Mouse (Mus musculus): ENCODE results near the gene Sar1a.
A peak's percentile ranks its signal among the peaks of the same experiment; 100 is the strongest.

Gene Sar1a

DNA sequence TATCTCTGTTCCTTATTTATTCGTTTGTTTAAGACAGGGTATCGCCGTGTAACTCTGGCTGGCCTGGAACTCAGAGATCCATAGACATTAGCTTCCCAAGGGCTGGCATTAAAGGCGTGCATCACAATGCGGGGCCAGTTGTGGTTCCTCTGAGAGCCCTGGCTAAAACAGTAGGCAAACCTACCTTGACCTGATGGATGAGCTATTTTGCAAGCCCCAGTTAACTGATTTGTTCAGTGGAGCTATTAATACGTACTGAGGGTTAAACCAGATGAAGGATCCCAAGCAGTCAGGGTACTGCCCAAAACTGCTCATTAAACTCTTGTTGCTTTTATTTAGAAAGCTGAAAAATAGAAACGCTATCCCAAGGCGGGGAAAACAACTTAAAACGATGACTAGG is 554 bp upstream of the Sar1a start:
- DNase-seq (ENCODE audit: low spot score): no peak

DNA sequence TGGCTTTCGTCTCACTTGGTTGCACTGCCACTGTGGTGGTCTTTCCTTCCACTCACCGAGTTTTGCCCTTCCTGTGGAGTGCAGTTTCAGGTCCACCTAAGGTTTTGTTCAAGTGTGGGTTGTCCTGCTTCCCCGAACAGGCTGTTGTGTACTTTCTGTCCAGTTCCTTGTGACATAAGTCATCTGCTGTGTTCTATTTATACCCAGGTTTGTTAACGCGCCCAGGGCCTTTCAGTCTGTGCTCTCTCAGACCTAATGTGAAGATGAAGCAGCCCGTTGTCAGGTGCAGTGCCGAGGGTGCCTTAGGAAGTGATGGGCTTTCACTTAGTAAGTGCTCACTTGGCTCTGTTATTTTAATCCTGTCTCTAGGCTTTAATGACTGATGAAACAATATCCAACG is 9.3 kb downstream of the Sar1a start:
- no peak for DNase-seq (ENCODE audit: low spot score)

DNA sequence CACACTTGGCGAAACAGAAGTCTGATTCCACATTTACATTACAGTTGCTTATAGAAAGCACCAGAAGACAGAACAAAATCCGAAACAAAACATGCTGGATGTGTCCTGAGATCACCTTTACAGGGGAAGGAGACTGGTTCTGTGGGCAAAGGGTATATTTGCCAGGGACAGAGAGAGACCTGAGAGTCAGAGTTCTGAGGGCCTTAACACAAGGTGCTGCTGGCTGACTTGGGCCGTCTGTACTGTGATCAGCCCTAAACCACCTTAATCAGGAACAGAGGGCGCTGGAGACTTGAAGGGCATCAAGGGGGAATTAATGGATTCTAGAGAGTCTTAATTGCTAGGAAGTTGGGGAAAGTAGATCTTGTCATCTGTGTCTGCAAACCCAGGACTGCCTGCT is 13.5 kb downstream of the Sar1a start:
- no peak for DNase-seq (ENCODE audit: low spot score)

DNA sequence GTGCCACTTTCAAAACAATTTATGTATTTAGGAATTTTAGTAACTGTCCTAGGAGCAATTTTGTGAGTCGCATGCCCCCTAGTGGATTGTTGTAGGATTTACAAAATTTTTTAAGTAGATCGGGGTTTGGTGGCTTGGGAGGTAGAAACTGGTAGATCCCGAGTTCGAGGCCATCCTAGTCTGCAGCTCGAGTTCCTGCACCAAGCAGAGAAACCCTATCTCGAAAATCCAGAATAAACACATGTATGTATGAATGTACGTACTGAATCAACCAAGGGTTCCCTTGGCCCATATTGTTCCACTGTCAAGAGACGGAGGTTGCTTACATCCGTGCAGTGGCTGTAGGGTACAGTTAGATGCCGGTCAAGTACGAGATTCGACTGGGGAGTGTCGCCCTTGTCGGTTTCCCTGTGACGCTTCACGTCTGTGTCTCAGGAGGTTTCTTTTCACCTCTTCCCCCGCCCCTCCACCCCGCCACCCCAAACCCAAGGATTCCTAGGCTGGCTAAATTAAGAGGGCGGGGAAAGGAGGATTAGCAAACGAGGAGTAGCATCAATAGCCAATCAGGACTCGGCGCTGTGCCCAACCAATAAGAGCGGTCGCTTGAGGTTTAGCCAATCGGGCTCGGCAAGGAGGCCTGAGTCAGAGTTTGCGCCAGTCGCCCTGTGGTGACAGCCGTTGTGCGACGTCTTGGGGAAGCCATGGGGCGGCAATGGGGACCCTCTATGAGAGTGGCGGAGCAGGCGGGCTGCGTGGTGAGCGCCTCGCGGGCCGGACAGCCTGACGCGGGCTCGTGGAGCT is 15.0 kb downstream of the Sar1a start, which contains the start of gene Tysnd1:
Gene Tysnd1 (plus strand): TSS at position 645 of the 801 bp plus-strand sequence.
- peak; percentile 92 for DNase-seq (ENCODE audit: low spot score)

DNA sequence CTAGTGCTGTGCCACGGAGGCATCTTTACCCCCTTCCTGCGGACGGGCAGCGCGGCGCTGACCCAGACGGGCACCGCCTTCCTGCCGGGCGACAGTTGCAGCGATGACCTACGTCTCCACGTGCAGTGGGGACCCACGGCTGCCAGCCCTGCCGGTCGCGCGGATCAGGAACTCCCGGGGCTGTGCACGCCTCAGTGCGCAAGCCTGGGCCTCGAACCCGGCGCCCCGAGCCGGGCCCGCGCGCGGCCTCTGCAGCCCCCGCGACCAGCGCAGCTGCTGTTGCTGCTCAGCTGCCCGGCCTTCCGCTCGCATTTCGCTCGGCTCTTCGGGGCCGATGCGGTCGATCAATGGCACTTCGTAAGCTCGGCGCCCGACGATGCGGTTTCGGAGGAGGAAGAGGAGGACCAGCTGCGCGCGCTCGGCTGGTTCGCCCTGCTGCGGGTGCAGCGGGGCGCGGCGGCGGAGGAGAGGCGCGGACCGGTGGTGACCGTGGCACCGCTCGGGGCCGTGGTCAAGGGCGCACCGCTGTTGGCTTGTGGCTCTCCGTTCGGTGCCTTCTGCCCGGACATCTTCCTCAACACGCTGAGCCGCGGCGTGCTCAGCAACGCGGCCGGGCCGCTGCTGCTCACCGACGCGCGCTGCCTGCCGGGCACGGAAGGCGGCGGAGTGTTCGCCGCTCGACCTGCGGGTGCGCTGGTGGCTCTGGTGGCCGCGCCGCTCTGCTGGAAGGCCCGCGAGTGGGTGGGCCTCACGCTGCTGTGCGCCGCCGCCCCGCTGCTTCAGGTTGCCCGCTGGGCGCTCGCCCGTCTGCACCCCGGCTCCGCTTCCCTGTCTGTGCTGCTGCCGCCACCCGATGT is 15.8 kb downstream of the Sar1a start:
- peak; percentile 38 for DNase-seq (ENCODE audit: low spot score)

DNA sequence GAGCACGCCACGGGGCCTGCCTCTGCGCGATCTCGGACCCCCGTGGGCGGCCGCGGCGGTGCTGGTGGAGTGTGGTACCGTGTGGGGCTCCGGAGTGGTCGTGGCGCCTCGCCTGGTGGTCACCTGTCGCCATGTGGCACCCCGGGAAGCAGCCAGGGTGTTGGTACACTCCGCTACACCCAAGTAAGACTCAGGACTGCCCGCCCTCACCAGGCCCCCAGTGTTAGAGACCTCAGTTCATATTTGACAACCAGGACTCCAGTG is 16.4 kb downstream of the Sar1a start:
- no peak for DNase-seq (ENCODE audit: low spot score)

DNA sequence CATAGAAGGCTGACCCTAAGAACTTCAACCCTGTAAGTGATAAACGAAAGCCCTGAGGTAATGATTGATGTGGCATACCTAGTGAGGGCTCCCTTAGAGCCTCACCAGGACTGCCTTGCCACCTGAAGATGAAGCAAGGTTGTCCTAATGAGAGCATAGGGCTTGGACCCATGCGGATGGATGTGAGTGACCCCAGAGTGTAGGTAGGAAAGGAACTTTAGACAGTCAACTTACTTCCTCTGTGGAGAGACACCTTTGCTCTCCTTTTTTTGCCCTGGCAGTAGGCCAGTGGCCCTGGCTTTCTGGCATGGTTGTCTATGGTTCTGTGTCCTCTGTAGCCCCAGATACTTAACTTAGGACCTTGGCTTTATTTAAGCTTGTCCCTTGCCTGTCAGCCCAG is 16.9 kb downstream of the Sar1a start:
- DNase-seq (ENCODE audit: low spot score): no peak

DNA sequence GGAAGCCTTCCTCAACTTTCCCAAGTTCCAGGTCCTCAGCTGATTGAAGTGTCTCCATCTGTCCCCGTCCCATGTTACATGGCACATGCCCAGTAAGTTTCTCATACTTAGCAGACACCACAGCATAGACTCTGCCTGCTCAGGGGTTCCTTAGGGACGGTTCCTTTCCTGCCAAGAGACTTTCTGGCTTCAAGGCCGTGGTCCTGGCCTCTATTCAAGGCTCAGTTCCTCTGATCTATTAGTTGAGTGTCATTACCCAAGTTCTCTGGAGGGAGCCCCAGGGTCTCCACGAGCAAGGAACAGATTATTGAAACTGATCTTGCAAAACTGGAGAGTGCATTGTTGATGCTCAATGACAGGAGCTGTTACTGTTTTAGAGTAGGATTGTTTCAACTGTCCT is 24.6 kb downstream of the Sar1a start:
- no peak for DNase-seq (ENCODE audit: low spot score)

DNA sequence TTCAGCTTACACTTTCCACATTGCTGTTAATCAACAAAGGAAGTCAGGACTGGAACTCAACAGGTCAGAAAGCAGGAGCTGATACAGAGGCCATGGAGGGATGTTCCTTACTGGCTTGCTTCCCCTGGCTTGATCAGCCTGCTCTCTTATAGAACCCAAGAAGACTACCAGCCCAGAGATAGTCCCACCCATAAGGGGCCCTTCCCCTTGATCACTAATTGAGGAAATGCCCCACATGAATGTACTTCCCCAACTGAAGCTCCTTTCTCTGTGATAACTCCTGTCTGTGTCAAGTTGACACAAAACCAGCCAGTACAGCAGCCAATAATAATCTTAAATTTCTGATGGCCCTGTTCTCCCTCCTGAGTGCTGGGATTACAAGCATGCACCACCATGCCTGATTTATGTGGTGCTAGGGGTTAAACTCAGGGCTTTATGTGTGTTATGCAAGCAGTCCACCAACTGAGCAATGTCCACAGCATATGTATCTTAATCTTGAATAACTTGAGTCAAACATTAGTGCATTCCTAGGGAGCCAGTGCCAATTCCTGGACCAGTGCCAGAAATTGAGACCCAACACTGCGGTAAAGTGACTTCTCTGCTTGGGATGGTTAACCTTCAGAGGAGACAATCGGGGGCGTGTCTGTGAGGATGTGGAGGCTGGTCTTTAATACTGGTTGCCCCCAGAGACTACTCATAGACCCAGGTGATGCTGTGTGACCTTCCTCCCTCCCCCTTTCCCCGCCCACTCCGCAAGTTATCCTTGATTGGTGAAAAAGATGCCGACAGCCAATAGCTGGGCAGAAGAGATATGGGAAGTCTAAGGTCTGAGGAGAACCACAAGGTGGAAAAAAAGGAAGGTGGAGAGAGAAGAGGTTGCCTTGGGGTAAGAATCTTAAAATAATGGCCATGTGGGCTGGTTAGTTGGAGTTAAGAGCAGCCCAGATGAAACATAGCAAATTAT is 26.6 kb downstream of the Sar1a start:
- DNase-seq (ENCODE audit: low spot score): no peak

DNA sequence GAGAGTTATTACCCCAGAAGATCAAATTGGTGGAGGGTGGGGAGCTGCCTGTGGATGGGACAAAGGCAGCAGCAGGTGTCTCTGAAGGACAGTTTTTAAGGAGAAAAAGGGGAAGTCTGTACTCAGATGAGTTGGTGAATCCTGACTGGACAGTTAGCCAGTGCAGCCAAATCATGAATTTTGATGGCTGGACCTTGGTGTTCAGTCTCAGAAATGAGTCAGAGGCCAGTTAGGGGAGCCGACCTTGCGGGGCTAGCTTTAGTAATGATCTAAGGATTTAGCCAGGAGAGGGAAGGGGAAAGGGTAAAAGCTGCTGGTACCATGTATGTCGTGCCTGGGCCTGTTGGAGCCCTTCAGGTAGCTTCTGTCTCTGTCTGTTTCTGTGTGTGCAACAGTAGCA is 33.5 kb downstream of the Sar1a start:
- no peak for DNase-seq (ENCODE audit: low spot score)

DNA sequence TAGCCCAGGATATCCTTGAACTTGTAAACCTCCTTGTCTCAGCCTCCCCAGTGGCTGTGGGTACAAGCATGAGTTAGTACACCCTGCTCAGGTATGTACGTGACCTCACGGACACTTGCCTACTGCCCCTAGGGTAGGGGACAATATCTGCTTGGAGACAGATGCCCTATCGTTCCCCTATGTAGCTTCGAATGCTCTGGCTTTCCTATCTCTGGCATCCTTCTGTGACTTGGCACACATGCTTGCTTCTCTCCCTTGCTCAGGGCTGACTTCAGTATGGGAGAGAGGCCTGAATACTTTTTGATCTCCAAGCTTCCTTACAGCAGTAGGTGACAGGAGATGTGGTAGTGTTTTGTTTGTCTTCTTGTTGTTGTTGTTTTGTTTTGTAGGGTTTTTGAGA is 34.0 kb downstream of the Sar1a start:
- no peak for DNase-seq (ENCODE audit: low spot score)

DNA sequence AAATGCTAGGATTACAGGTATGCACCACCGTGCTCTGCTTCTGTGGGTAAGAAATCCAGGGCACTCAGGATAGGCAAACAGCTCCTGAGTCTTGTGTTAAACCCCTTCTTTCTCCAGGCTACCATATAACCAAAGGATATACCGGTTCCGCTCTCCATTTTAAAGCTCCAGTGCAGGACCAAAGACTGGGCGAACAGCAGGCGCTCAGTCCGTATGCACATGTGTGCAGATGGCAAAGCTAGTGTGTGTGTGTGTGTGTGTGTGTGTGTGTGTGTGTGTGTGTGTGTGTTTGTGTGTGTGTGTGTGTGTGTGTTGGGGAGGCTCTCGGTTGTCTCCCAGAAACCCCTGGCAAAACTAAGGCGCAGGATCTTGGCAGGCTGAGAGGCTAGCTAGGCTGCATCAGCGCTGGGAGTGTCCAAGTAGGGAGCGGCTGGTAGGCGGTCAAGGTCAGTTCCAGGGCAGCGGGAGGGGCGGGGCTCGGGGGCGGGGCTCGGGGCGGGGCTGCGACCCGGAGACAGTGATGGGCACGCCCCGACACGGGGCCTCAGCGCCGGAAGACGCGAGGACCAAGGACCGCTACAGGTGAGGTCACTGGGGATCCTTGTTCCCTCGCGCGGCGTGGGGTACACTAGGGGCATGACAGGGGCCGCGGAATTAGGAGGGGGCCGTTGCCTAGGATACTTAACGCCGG is 34.8 kb downstream of the Sar1a start, which contains the start of gene Aifm2:
Gene Aifm2 (plus strand): TSS at position 493 of the 691 bp plus-strand sequence.
- DNase-seq (ENCODE audit: low spot score): peak; percentile 86

DNA sequence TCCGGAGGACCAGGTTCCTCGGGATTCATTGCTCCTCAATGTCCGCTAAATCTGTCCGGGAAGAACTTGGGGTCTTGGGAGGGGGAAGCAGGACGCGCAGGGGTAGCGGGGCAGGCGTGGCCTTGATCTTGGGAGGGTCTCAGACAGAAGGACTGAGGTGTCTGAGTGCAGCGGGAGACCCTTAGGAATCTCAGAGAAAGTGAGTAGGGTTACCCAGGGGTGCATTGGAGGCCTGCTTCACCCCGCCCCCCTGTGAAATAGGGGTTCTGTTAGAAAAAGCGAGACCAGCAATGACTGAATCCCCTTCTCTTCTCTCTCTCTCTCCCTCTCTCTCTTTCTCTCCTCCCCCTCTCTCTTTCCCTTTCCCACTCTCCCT is 35.4 kb downstream of the Sar1a start:
- no peak for DNase-seq (ENCODE audit: low spot score)

DNA sequence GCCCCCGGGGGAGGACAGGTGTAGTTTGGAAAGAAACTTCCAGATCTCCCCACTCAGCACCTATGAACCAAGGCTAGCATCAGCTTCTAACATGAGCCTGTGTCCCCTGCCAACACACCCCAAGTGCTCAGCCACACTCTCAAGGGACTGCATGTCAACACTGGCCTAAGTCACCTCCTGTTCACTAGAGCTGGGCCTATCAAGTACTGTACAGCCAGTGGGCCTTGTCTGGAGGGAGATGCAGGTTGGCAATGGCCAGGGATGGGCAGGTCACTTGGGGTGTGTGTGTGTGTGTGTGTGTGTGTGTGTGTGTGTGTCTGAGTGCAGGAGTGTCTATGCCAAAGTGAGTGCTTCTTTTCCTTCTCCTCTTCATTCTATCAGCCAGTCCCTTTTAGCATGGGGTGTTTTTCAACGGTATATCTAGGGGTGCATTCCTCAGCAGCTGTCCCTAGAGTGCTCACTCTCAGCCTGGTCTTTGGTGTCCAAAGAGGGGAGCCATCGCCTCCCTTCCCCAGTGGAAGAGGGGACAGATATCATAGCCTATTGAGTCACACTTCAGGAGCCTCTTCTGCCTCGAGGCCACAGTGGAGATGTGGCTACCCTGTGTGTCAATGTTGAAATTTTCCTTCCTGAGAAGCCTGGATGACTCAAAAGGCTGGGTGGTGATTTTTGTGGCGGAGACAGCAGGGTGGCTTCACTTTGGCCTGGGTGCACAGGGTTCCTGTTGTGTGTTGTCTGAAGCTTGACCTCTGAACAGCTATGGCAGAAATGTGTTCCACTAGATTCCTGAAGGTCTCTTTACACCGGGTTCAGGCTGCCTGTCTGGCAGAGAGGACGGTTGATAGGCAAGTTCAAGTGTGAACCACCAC is 36.1 kb downstream of the Sar1a start:
- DNase-seq (ENCODE audit: low spot score): no peak

DNA sequence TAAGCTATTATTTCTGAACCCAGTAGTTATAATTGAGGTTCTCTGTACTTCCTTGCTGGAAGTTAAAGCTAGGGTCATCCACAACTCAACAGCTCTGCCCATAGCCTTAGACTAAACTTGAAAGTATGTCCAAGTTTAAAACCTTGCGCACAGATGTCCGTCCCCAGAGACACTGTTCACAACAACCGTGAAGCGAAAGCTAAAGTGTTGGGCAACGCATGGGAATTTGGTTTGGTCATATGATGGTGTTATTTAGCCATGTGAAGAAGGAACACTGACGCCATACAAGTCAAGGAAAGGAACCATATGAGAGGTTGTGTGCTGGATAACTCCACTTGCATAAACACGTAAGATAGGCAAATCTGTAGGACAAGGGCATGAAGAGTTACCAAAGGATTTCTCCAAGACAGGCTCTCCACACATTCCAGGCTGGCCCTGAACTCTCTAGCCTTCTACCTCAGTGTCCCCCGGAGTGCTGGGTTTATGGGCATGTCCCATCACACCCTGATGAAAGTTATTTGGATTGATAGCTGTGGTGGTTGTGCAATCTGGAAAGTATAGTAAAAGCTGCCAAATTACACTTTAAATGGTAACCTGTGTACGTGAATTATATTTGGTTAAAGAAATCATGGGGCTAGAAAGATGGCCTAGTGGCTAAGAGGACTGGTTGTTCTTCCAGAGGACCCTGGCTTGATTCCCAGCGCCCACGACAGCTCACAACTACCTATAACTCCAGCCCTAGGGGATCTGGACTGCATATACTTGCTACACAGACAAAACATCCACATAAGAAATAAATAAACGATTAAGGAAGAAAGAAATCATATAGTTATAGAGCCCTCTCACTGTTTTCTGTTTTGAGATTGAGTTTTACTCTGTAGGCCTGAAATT is 37.6 kb downstream of the Sar1a start:
- no peak for DNase-seq (ENCODE audit: low spot score)

DNA sequence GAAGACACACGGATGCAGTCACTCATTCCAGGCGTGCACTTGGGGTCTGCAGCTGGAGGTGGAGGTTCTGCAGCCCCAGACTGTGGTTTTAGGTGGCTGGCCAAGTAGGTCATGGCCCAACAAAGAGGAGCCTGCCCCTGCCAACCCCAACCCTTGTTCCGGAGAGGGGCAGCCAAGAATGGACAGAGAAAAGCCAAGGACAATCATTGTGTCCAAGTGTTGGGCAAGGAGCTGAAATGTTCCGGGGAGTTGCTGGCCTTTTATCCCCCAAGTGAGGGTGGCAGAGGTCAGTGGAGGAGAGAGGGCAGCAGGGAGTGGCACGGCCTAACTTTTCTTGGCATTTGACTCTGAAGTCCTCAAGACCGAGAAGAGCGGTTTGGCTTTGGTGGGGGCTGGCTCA is 40.2 kb downstream of the Sar1a start:
- no peak for DNase-seq (ENCODE audit: low spot score)

DNA sequence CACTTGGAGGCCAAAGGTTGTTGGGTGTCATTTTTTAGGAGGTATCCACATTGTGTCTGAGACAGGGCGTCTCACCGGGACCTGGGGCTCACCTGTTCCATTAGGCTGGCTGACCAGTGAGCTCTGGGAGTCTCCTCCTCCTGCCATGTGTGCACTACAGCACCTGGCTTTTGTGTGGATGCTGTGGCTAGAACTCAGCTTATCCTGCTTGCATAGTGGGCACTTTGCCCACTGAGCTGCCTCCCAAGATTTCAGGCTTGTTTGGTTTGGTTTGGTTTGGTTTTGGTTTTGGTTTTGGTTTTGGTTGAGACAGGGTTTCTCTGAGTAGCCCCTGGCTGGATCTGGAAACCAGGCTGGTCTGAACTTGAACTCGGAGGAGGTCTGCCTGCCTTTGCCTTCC is 42.1 kb downstream of the Sar1a start:
- no peak for DNase-seq (ENCODE audit: low spot score)

DNA sequence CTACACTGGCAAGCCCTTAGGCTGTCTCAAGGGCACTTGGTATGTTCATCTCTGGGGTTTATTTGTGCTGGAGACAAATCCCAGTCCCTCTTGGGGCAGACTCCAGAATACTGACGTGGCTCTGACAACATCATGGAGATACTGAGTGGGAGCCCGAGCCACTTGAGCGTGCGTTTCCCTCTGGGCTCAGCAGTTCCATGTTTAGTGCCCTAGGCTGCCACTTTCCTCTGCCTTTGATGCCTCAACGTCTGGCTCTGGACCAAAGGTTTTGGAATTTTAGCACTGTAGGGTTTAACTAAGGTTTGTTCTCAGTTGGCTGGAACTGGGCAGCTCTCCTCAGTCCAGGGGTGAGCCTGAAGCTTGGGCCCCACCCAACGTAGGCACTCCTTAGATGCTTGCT is 43.2 kb downstream of the Sar1a start:
- no peak for DNase-seq (ENCODE audit: low spot score)

DNA sequence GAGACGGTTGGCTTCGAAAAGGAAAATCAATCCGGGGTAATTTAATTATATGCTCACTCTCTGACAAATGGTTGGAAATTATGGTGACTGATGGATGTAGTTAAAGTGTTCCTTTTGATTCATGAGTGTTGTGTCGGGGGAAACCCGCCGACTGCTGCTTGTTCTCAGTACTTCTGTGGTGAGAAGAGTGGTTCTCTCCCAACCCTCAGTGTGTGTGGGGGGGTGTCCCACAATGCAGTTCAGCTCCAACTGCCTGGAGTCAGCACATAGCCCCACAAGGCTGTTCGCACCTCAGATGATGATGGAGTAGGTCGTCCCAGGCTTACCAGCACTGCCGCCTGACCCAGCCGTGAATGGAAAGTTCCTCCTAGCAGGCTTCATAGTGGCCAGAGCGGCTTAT is 49.1 kb downstream of the Sar1a start:
- no peak for DNase-seq (ENCODE audit: low spot score)

DNA sequence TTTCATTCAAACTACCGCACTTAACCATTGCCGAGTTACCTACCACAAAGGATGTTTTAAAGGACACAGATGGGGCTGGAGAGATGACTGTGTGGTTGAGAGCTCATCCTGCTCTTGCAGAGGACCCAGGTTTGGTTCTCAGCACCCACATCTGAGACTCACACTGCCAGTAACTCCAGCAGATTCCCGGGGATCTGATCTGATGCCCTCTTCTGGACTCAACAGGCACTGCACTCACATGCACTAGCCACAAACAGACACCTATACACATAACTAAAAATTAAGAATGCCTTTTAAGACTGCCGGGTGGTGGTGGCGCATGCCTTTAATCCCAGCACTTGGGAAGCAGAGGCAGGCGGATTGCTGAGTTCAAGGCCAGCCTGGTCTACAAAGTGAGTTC is 50.1 kb downstream of the Sar1a start:
- DNase-seq (ENCODE audit: low spot score): no peak

Data from yolk sac, embryonic 10.5 days (tissue).